Mouse (Mus musculus) gastrocnemius, adult 18-20 months (tissue): ENCODE results near the gene Clk1. TPM values are rescaled to one million over a fixed set of nuclear protein-coding genes. Genes with fewer than 3 reads are reported as not detected.

ENCODE experiments used
- total RNA-seq, 2 experiments: library from RNA; stranded (reverse); gene quantifications; 2 replicates each; pipeline ENCODE4 v1.2.3; 2021

Clk1 gene
- total RNA-seq, 2 experiments from 2014 or later = 36.3 to 38.3 TPM

Other genes with a start within 250 kb of the Clk1 start
- under 1 TPM in 1 of 2 experiments, not detected in 1; 0.07 TPM for gene Aox4, start 213.7 kb downstream of the Clk1 start, total RNA-seq
- gene Aox2, start 145.7 kb downstream of the Clk1 start, total RNA-seq = under 1 TPM; 0.05 to 0.14 TPM
- 10 to 100 TPM; 39.7 to 42.1 TPM for gene Bzw1, start 31.2 kb downstream of the Clk1 start, total RNA-seq
- gene Nif3l1, start 21.1 kb upstream of the Clk1 start, total RNA-seq = 1 to 10 TPM; 8.3 to 9.4 TPM
- gene Ppil3, start 21.4 kb upstream of the Clk1 start, total RNA-seq = 10 to 100 TPM; 13.3 to 13.7 TPM
- gene Orc2, start 81.0 kb upstream of the Clk1 start, total RNA-seq = 10 to 100 TPM; 12.5 to 12.6 TPM
- 10 to 100 TPM in 1 of 2 experiments, 1 to 10 TPM in 1; 9.5 to 12.4 TPM for gene Fam126b, start 162.3 kb upstream of the Clk1 start, total RNA-seq
- 100 to 1,000 TPM; 166 to 200 TPM for gene Ndufb3, start 162.3 kb upstream of the Clk1 start, total RNA-seq